Mouse (Mus musculus) brain, embryonic 14.5 days (tissue): ENCODE measurements around the gene Cdca8.

Experiments
- CTCF ChIP-seq: fragments of 200-500 bp; IDR thresholded peaks from 2 replicates; pipeline ENCODE4 v1.5.1; 2012; ENCODE audit warnings: inconsistent platforms, mild to moderate bottlenecking, moderate library complexity, borderline replicate concordance; ENCODE audit not compliant: insufficient read depth, insufficient read length; ENCODE audit errors: extremely low read depth
- POLR2A ChIP-seq: fragments of 200-500 bp; IDR thresholded peaks from 2 replicates; pipeline ENCODE4 v1.6.1; 2012; ENCODE audit warnings: mild to moderate bottlenecking, inconsistent platforms, borderline replicate concordance; ENCODE audit not compliant: poor library complexity, insufficient read depth, insufficient read length, severe bottlenecking; ENCODE audit errors: extremely low read depth

DNA sequence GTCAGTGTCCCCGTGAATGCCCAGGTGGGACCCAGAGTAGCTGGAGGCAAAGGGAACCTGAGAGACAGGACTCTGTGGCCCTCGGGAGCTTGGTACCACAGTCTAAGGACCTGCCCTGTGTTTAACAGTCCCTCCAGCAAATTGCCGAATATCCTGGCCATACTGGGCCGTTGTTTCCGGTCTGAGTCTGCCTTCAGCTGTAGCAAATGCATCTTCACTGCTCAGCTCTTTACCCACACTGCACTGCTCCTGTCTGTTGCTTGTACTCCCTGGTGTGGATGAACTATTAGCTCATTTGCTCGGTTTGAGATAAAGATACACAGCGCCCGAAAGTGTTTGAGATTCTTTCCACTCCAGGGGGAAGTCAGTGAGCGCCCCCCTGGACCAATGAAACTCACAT lies 49.3 kb upstream of the Cdca8 start:
- TF ChIP-seq CTCF = no peak
- no peak for TF ChIP-seq POLR2A
